Mouse (Mus musculus): ENCODE data around the gene Kcnb1. TPM values are rescaled to one million over a fixed set of nuclear protein-coding genes. Genes with fewer than 3 reads are reported as not detected.

The Kcnb1 gene
- polyA plus RNA-seq, 1 experiment from 2014 or later, result 0.73 TPM

DNA sequence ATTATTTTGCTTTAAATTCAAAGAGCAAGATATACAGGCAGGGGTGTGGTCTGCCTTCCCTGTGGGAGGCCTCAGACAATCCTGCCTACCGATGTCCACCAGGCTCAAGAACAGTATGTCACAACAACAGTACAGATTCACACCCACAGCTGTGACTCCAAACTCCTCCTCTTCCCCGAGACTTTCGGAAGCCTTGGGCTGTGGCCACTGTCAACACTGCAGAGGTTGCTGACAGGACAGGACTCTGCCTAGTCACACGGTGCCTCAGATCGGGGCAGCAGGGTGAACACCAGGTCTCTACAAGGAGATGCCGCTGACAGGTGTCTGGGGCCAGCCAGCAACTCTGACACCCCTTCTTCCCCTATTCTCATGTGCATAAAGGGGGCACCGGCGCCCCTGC lies 42.2 kb downstream of the Kcnb1 start:
- Histone ChIP-seq H3K27me3 (replicated peaks; ENCODE audit: control insufficient read depth, insufficient read depth, low read length) (peaks cover 21% of the 10 kb centered on the region), H3K4me2 (no peak overlapping the region), H3K9ac (ENCODE audit: low read depth, low read length) (no peak overlapping the region), H3K27ac (ENCODE audit: low read depth, low read length) (no peak overlapping the region), H3K4me3 (ENCODE audit: low read depth, low read length) (no peak overlapping the region), H3K4me1 (replicated peaks; ENCODE audit: control insufficient read depth, insufficient read depth, low read length) (no peaks in the 10 kb centered on the region), H3K36me3 (ENCODE audit: control insufficient read depth, insufficient read depth, low read length) (no peaks in the 10 kb centered on the region), H3K9me3 (ENCODE audit: control insufficient read depth, low read length) (no peaks in the 10 kb centered on the region)
- 73% methylated on average over 8 of the region's 8 CpGs for WGBS
- DNase-seq (ENCODE audit: low spot score) (no peak), ATAC-seq (replicated peaks; ENCODE audit: low FRiP score) (no peak)

DNA sequence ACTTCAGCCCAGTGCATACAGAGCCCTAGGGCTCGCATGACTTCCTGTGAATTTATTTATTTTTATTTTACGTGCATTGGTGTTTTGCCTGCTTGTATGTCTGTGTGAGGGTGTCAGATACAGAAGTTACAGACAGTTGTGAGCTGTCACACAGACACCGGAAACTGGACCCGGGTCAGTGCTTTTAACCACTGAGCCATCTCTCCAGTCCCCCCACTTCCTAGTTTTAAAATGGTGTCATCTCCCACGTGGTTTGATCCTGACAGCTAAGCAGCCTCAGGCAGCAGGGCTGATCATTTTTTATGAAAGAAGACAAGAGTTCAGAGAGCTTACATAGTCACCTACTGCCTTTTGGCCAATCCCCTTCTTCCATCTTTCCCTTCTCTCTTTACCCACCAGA lies 44.1 kb downstream of the Kcnb1 start:
- Histone ChIP-seq H3K4me1 (replicated peaks; ENCODE audit: control insufficient read depth, insufficient read depth, low read length) (peaks cover 12% of the 10 kb centered on the region), H3K9ac (ENCODE audit: low read depth, low read length) (no peak overlapping the region), H3K36me3 (ENCODE audit: control insufficient read depth, insufficient read depth, low read length) (no peaks in the 10 kb centered on the region), H3K9me3 (ENCODE audit: control insufficient read depth, low read length) (no peaks in the 10 kb centered on the region), H3K27ac (ENCODE audit: low read depth, low read length) (no peak overlapping the region), H3K27me3 (replicated peaks; ENCODE audit: control insufficient read depth, insufficient read depth, low read length) (peaks cover 21% of the 10 kb centered on the region), H3K4me2 (no peak overlapping the region), H3K4me3 (ENCODE audit: low read depth, low read length) (no peak overlapping the region)
- no peak for ATAC-seq (replicated peaks; ENCODE audit: low FRiP score)
- 57% methylated on average over 5 of the region's 5 CpGs for WGBS
- DNase-seq (ENCODE audit: low spot score), result no peak

- no peak overlapping the region for H3K4me3 ChIP-seq (ENCODE audit: low read depth, low read length)
- H3K9ac ChIP-seq (ENCODE audit: low read depth, low read length), result no peak overlapping the region
- WGBS, result 16% methylated on average over 14 of the region's 14 CpGs
- H3K36me3 ChIP-seq (ENCODE audit: control insufficient read depth, insufficient read depth, low read length), result no peaks in the 10 kb centered on the region
- no peak overlapping the region for H3K27ac ChIP-seq (ENCODE audit: low read depth, low read length)
- no peaks in the 10 kb centered on the region for H3K9me3 ChIP-seq (ENCODE audit: control insufficient read depth, low read length)
- ATAC-seq (replicated peaks; ENCODE audit: low FRiP score) (no peak), DNase-seq (ENCODE audit: low spot score) (no peak)
- H3K4me2 ChIP-seq, result no peak overlapping the region
- peaks cover 12% of the 10 kb centered on the region for H3K4me1 ChIP-seq (replicated peaks; ENCODE audit: control insufficient read depth, insufficient read depth, low read length)
- peaks cover 28% of the 10 kb centered on the region for H3K27me3 ChIP-seq (replicated peaks; ENCODE audit: control insufficient read depth, insufficient read depth, low read length)
These were observed 45.3 kb downstream of the Kcnb1 start for GRCm38 (mm10) chr2:167144439-167145307.

- no peak overlapping the region for H3K4me2 ChIP-seq
- peaks cover 36% of the 10 kb centered on the region for H3K27me3 ChIP-seq (replicated peaks; ENCODE audit: control insufficient read depth, insufficient read depth, low read length)
- no peaks in the 10 kb centered on the region for H3K36me3 ChIP-seq (ENCODE audit: control insufficient read depth, insufficient read depth, low read length)
- WGBS, result 57% methylated on average over 2 of the region's 2 CpGs
- no peak overlapping the region for H3K4me3 ChIP-seq (ENCODE audit: low read depth, low read length)
- H3K27ac ChIP-seq (ENCODE audit: low read depth, low read length), result no peak overlapping the region
- DNase-seq (ENCODE audit: low spot score), result no peak
- ATAC-seq (replicated peaks; ENCODE audit: low FRiP score), result no peak
- H3K9me3 ChIP-seq (ENCODE audit: control insufficient read depth, low read length), result no peaks in the 10 kb centered on the region
- H3K4me1 ChIP-seq (replicated peaks; ENCODE audit: control insufficient read depth, insufficient read depth, low read length), result peaks cover 12% of the 10 kb centered on the region
- H3K9ac ChIP-seq (ENCODE audit: low read depth, low read length), result no peak overlapping the region
These were observed 46.0 kb downstream of the Kcnb1 start for GRCm38 (mm10) chr2:167143914-167144313.

DNA sequence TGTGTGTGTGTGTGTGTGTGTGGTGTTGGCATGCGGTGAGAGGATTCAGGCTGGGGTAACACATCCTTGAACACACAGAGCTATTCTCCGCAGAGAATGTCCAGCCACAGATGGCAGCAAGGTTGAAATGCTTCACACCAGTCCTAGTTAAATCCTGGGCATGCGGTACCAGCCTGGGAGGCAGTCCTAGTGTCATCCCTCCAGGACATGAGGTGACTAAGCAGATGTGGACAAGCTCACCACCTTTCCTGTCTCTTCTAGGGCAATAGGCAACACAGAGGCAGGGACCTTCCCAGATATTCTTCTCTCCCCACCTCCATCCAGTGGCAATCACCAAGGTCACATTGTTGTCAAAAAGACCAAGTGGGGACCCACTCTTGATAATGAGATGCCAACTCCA lies 47.7 kb downstream of the Kcnb1 start:
- H3K27ac ChIP-seq (ENCODE audit: low read depth, low read length), result no peak overlapping the region
- no peaks in the 10 kb centered on the region for H3K36me3 ChIP-seq (ENCODE audit: control insufficient read depth, insufficient read depth, low read length)
- H3K4me1 ChIP-seq (replicated peaks; ENCODE audit: control insufficient read depth, insufficient read depth, low read length), result peaks cover 12% of the 10 kb centered on the region
- WGBS, result 82% methylated on average over 3 of the region's 3 CpGs
- H3K9me3 ChIP-seq (ENCODE audit: control insufficient read depth, low read length), result no peaks in the 10 kb centered on the region
- no peak for ATAC-seq (replicated peaks; ENCODE audit: low FRiP score)
- DNase-seq (ENCODE audit: low spot score), result no peak
- H3K27me3 ChIP-seq (replicated peaks; ENCODE audit: control insufficient read depth, insufficient read depth, low read length), result peaks cover 42% of the 10 kb centered on the region
- H3K9ac ChIP-seq (ENCODE audit: low read depth, low read length), result no peak overlapping the region
- no peak overlapping the region for H3K4me2 ChIP-seq
- no peak overlapping the region for H3K4me3 ChIP-seq (ENCODE audit: low read depth, low read length)

DNA sequence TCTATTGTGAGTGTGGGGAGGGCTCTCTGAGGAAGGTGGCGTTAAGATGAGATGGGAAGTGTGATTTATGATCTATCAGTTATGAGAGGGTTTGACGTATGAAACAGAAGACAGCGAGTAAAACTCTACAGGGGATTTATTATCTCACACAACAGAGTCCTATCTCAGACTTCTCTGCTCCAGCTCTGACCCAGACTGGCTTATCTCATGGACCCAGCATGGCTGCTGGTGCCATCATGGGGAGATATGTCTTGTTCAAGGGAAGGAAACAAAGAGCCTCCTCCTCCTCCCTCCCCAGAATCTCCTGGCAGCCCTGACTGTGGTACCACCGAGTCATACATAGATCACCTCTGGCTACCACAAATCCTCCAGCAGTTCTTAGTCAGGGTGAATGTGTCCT lies 48.1 kb downstream of the Kcnb1 start:
- no peak overlapping the region for H3K9ac ChIP-seq (ENCODE audit: low read depth, low read length)
- ATAC-seq (replicated peaks; ENCODE audit: low FRiP score), result peak; percentile 95
- peaks cover 12% of the 10 kb centered on the region for H3K4me1 ChIP-seq (replicated peaks; ENCODE audit: control insufficient read depth, insufficient read depth, low read length)
- H3K4me3 ChIP-seq (ENCODE audit: low read depth, low read length), result no peak overlapping the region
- H3K36me3 ChIP-seq (ENCODE audit: control insufficient read depth, insufficient read depth, low read length), result no peaks in the 10 kb centered on the region
- H3K27me3 ChIP-seq (replicated peaks; ENCODE audit: control insufficient read depth, insufficient read depth, low read length), result peaks cover 46% of the 10 kb centered on the region
- H3K9me3 ChIP-seq (ENCODE audit: control insufficient read depth, low read length), result no peaks in the 10 kb centered on the region
- no peak for DNase-seq (ENCODE audit: low spot score)
- 24% methylated on average over 4 of the region's 4 CpGs for WGBS
- H3K4me2 ChIP-seq, result no peak overlapping the region
- no peak overlapping the region for H3K27ac ChIP-seq (ENCODE audit: low read depth, low read length)

DNA sequence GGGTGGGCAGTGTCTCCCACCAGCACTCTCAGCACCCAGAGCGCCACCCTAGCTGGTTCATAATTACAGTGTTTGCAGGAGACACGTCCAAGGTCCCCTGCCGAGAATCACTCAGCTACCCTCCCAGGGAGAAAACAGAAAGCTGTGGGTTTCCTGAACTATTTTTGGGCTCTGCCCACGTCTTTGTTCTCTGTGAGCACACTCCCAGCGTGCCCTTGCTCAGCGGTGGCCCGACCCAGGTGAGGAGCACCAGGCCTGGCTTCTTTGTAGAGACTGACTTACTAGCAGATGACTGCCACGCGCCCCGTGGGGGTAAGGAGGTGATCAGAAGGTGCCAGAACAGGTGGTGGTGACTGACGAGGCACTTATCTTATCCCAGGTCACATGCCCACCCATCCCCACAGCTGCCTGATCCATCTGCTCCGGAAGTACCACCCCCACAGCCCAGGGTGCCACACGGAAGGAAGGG lies 50.1 kb downstream of the Kcnb1 start:
- no peak overlapping the region for H3K4me2 ChIP-seq
- WGBS, result 43% methylated on average over 13 of the region's 13 CpGs
- no peak overlapping the region for H3K9ac ChIP-seq (ENCODE audit: low read depth, low read length)
- H3K27ac ChIP-seq (ENCODE audit: low read depth, low read length), result no peak overlapping the region
- no peak overlapping the region for H3K4me3 ChIP-seq (ENCODE audit: low read depth, low read length)
- no peak for ATAC-seq (replicated peaks; ENCODE audit: low FRiP score)
- no peak for DNase-seq (ENCODE audit: low spot score)
- no peaks in the 10 kb centered on the region for H3K36me3 ChIP-seq (ENCODE audit: control insufficient read depth, insufficient read depth, low read length)
- H3K27me3 ChIP-seq (replicated peaks; ENCODE audit: control insufficient read depth, insufficient read depth, low read length), result peaks cover 40% of the 10 kb centered on the region
- no peaks in the 10 kb centered on the region for H3K9me3 ChIP-seq (ENCODE audit: control insufficient read depth, low read length)
- H3K4me1 ChIP-seq (replicated peaks; ENCODE audit: control insufficient read depth, insufficient read depth, low read length), result peaks cover 12% of the 10 kb centered on the region

DNA sequence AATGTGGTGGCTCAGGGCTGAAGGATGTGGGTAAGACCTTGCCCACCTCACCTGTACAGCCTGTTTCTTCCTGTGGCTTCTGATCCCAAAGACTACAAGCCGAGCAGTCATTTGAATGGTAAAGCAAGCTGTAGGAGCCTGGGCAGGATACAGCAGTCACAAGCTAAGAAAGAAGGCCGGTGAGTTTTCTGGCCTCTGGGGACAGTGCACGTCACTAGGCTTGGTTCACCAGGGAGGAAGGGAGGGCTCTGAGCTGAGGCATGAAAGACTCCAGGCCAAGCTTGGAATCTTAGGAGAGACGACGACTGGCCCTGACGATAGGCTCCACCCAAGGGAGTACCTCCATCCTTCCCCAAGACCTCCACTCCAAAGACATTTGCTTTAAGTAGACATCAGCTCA lies 51.3 kb downstream of the Kcnb1 start:
- Histone ChIP-seq H3K36me3 (ENCODE audit: control insufficient read depth, insufficient read depth, low read length) (no peaks in the 10 kb centered on the region), H3K4me2 (no peak overlapping the region), H3K4me1 (replicated peaks; ENCODE audit: control insufficient read depth, insufficient read depth, low read length) (peaks cover 12% of the 10 kb centered on the region), H3K9me3 (ENCODE audit: control insufficient read depth, low read length) (no peaks in the 10 kb centered on the region), H3K27me3 (replicated peaks; ENCODE audit: control insufficient read depth, insufficient read depth, low read length) (peaks cover 28% of the 10 kb centered on the region), H3K9ac (ENCODE audit: low read depth, low read length) (no peak overlapping the region), H3K27ac (ENCODE audit: low read depth, low read length) (no peak overlapping the region), H3K4me3 (ENCODE audit: low read depth, low read length) (no peak overlapping the region)
- WGBS, result 67% methylated on average over 6 of the region's 6 CpGs
- DNase-seq (ENCODE audit: low spot score), result no peak
- no peak for ATAC-seq (replicated peaks; ENCODE audit: low FRiP score)

- WGBS, result 76% methylated on average over 14 of the region's 14 CpGs
These were observed 53.0 kb downstream of the Kcnb1 start for GRCm38 (mm10) chr2:167136909-167137308.

More at GRCm38 (mm10) chr2:167136909-167137308, 53.0 kb downstream of the Kcnb1 start:
- Histone ChIP-seq H3K36me3 (ENCODE audit: control insufficient read depth, insufficient read depth, low read length) (no peaks in the 10 kb centered on the region), H3K27ac (ENCODE audit: low read depth, low read length) (no peak overlapping the region), H3K9me3 (ENCODE audit: control insufficient read depth, low read length) (no peaks in the 10 kb centered on the region), H3K4me1 (replicated peaks; ENCODE audit: control insufficient read depth, insufficient read depth, low read length) (peaks cover 6% of the 10 kb centered on the region), H3K4me3 (ENCODE audit: low read depth, low read length) (no peak overlapping the region), H3K4me2 (no peak overlapping the region), H3K27me3 (replicated peaks; ENCODE audit: control insufficient read depth, insufficient read depth, low read length) (peaks cover 38% of the 10 kb centered on the region), H3K9ac (ENCODE audit: low read depth, low read length) (no peak overlapping the region)
- ATAC-seq (replicated peaks; ENCODE audit: low FRiP score), result no peak
- no peak for DNase-seq (ENCODE audit: low spot score)
